Mouse (Mus musculus): Measurements from ENCODE around the gene Ercc4.
"Not testable (repeated sequence)": the region's sequence is repeated elsewhere in the genome, so short reads cannot be mapped to it uniquely, and the experiment has no call there.

DNA sequence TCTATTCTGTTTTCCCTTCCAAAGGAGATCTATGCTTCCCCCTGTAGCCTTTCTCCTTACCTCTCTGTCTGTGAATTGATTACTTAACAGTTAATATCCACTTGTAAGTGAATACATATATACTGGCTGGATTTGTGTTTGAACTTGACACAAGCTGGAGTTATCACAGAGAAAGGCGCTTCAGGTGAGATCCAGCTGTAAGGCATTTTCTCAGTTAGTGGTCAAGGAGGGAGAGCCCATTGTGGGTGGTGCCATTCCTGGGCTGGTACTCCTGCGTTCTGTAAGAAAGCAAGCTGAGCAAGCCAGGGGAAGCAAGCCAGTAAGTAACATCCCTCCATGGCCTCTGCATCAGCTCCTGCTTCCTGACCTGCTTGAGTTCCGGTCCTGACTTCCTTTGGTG, 6.0 kb downstream of the Ercc4 start:
- not testable (repeated sequence) for TF ChIP-seq CTCF (IDR thresholded peaks at IDR 0.05); EP300 (IDR thresholded peaks at IDR 0.05; ENCODE audit: insufficient read depth, low read depth, low read length)

Measured in heart, adult 2 months (tissue).